Mouse (Mus musculus) adrenal gland, postnatal 25 days (tissue): ENCODE data around the gene Tinagl1. TPM values are rescaled to one million over a fixed set of nuclear protein-coding genes. Genes with fewer than 3 reads are reported as not detected.
A peak's percentile ranks its signal among the peaks of the same experiment; 100 is the strongest.

ENCODE experiments used
- DNase-seq: peaks from one replicate; pipeline ENCODE4 v3.0.0; 2021; ENCODE audit warnings: mixed read lengths
- long read RNA-seq: library from polyadenylated mRNA; stranded (forward); transcript quantifications from one replicate; pipeline ENCODE4 v2.0.0, GENCODE M21; 2021
- total RNA-seq: library from RNA; stranded (reverse); gene quantifications from 2 replicates; pipeline ENCODE4 v1.2.3, GENCODE M21; 2021

Gene Tinagl1
- 77.1 and 111 TPM in 2 replicates for total RNA-seq
- long read RNA-seq, transcript Tinagl1-203 (12 exons, 1,952 nt) = major isoform, 99 of 159 reads
- long read RNA-seq, partial matches to known transcripts = 40 of 159 reads
- long read RNA-seq, other reads (novel, unspliced or antisense) = 17 of 159 reads

DNA sequence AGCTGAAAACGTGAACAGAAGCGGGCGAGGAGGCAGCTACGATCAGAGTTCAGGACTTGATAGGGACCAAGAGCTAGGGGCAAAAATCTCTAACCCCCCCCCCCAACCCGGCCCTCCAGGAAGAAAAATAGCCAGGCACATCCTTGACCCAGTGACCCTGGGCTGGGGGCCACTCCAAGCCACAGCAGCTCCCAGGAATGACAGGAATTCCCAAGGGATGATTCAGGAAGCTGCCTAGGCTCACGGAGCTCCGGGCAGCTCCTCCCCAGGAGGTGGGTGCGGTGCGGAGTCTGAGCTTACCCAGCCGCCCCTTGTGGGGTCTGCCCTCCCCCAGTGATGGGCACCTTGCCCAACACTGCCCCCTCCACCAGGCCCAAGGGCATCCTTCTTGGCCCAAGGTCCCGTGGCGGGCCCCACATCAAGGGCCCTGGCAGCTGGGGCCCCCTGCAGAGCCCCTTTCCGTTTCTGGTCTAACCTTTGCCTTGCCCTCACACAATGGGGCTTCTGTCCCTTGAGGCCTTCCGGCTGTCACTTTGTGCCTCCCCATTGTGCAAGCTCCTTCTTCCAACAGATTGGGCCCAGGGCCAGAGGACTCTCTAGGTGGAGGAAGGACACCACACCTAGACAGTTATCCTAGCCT lies at the start of gene Tinagl1:
Gene Tinagl1 (minus strand): TSS at position 51 of the 640 bp plus-strand sequence.
- peak; percentile 54 for DNase-seq

DNA sequence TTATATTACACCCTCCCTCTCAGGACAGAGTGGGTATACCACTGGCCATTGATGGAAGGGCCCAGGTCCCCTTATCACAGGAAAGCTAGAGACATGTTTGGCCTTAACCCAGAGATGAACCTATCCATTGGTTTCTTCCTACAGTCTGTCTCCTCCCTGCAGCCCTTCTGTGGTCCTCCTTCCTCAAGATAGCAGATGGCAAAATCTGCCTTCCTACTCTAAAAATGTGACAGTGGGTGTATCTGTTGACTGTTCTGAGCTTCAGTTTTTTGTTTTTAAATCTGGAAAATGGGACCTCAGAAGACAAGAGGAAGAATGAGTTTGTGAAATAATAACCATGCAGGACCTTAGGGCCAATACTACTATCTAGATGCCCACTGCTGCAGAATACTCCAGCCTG lies 49.1 kb upstream of the Tinagl1 start:
- DNase-seq = no peak

DNA sequence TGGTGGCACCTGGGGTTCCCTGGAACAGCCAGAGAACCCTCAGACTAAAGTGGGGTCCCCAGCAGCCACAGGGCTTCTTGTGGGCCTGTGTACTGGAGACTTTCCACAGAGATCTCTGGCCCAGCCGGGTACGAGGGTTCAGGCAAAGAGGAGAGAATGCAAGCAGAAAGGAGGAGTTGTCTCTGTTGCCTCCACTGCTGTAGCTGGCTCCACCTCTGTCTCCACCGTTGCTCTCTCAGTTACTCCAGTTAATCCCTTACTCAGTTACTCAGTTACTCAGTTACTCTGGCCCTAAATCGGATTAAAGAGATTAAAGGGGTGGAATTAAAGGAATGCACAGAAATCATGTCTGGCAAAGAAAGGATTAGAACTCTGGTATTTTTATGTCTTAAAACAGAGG lies 47.3 kb upstream of the Tinagl1 start, which contains the start of gene Gm853:
Gene Gm853 (minus strand): TSS at position 223 of the 400 bp plus-strand sequence.
- DNase-seq = no peak

DNA sequence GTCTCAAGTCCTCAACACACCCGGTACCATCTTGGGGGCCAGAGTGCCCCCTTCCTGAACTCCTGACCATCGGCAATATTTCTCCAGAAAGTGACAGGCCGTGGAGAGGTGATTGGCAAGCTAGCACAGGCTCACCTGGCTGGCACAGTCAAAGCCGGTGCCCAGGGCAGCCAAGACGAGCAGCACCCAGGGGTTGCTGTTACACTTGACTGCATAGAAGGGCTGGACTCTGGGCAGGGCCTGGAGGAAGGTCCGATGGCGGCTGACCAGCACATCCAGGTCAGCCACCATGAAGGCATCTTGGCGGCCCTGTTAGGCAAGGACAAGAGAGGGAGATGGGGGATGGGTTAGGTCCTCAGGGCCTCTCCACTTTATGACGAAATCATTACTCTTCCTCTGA lies 45.3 kb upstream of the Tinagl1 start:
- DNase-seq = no peak

DNA sequence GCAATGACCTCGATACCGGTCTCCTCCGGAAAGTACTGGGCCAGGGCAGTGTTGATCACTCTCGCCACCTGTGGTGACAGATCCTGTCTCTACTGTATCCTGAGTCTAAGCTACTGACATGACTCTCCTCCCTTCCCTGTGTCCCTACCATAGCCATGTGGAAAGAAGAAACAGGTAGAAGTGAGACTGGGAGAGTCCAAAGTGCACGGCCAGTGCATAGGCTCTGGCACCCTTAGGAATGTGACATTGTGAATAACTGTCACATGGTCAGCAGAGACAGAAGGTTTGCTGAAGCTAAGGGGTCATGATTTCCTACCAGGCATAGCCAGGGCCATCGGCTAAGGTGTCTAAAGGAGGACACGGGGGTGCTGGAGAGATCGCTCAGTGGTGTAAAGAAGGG lies 40.5 kb upstream of the Tinagl1 start:
- DNase-seq = no peak

DNA sequence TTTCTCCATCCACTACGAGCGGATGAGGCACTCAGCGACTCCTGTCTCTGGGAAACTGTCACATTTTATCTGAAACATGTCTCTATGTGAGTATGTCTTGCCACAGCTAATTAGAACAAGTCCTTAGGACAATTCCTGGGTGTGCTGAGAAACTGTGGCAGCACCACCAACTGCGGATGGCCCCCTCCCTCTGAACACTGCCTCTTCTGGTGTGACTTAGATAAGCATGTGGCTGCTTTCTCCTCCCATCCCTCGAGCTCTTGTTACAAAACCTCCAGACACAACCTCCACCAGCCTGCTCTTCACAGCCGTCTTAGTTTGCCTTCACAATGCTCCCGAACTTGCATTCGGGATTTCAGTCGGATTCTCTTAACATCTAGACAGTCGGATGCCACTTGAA lies 38.9 kb upstream of the Tinagl1 start:
- no peak for DNase-seq

DNA sequence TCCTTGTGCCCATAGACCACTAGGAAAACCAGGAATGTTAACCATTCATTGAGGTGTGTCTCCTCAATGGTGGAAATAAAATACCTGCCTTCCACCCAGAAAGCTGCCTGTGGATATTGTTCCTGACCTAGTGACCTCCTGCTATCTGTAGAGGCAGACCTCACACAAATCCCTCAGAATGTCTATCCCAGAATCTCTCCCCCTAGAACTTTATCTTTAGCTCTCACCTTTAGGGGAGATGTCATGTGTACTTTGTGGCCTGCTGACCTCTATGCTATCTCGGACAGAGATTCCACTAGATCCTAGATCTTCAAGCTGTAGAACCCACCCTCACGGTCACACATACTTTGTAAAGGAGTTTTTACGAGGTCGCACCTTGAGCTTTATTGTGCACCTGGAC lies 38.3 kb upstream of the Tinagl1 start:
- no peak for DNase-seq

DNA sequence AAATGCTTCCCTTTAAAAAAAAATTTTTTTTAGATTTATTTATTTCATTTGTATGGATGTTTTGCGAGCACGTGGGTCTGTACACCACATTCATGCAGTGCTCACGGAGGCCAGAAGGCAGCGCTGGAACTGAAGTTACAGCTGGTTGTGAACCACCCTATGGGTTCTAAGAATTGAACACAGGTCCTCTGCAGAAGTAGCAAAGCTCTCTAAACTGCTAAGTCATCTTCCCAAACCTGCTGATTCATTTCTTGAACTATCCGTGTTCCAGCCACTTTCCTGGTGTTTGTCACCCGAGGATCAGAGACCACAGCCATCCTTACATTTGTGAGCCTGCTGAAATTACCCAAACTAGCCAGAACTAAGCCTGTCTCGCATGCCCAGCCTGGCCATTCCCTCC lies 37.5 kb upstream of the Tinagl1 start:
- DNase-seq = no peak

DNA sequence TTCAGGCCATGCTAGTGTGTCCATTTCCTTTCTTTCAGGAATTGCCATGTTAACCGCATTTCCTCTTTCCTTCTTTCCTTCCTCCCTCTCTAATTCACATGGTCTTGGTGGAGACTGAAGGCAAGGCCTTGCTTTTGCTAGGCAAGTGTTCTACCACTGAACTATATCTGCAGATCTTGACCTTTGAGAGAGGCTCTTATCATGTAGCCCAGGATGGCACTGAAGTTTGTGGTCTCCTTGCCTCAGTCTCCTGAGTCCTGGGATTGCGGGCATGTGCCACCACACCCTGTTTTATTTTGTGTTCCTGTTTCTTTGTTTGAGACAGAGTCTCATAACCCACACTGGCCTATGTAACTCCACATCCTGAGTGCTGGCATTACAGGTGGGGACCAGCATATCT lies 36.9 kb upstream of the Tinagl1 start:
- no peak for DNase-seq

DNA sequence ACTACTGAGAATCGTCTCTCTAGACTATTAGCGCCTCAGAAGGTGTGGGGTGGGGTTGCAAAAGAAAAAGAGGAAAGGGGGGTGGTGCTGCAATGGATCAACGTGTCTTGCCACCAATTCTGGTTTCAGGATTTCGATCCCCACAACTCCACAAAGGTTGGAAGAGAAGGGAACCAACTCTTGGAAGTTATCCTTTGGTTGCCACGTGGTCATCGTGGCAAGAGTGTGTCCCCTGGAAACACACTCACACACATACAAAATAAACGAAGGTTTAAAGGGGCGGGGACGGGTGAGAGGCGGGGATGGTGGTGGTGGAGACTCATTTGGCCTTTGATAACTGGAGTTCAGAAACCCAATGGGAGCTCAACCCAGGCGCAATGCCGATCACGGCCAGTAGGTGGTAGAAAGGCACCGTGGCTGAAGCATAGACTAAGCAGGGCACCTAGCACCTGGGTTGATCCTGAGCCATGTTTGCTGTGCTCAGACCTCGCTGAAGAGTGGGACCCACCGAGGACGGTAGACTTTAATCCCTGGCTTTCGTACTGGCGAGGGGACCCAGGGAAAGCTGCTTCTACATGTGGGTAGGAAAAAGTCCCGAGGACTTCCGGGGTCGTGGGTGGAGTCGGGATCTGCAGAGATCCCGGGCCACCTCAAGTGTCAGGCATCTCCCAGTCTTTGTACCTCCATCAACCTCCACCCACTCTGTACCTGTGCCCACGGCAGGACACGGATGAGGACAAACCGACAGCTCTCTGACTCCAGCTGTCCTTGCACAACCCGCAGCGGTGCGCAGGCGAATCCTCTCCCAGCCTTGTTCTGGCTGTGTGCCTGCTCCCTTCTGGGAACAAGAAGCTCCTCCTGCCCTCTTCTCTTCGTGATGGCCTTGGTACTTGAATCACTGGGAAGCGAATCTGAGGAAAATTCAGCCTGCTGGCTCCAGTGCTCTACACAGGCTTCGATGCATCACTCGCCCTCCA lies 24.1 kb upstream of the Tinagl1 start:
- DNase-seq = peak; percentile 96

DNA sequence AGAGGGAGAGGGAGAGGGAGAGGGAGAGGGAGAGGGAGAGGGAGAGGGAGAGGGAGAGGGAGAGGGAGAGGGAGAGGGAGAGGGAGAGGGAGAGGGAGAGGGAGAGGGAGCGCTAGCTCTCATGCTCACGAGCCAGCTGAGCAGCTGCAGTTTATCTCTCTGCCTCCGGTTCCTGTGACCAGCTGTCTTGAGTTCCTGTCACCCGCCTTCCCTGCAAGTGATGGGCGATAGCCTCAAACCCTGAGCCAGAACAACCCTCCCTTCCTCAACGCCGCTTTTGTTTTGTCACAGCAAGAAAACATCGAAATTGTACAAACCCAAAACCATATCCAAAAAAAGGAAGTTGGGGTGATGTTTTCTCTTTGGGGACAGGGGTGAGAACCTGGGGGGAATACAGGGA lies 21.6 kb upstream of the Tinagl1 start:
- no peak for DNase-seq

DNA sequence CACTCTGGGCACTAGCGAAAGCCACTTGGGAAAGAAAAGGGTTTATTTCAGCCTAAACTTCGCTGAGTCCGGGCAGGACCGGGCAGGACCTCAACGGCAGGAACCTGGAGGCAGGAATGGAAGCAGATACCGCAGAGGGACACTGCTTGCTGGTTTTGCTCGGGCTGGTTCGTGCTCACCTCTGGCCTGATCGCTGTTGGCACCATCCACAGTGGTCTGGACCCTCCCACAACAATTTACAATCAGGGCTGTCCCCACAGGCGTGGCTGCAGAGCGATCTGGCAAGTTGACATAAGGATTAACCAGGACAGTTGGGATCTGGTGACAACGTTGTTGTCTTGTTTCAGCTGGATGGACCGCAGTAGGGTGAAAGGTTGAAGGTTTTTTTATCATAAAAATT lies 21.0 kb upstream of the Tinagl1 start:
- DNase-seq = no peak

DNA sequence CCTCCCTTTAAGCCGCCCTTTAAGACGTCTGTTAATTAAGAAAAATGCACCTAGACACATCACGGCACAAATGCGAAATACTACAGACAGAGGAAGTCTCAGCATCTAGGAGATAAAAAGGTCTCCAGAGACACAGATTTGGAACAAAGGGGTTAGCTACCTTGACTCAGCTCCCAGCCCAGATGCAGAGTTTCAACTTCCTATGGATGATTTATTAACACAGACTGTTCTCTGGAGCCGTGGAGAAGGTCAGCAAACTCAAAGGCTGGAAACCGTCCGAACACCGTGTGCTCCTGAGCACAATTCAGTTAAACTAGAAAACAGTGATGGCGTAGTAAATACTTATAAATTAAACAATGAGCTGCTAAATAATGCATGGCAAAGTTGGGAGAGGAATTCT lies 17.3 kb upstream of the Tinagl1 start:
- DNase-seq = no peak

DNA sequence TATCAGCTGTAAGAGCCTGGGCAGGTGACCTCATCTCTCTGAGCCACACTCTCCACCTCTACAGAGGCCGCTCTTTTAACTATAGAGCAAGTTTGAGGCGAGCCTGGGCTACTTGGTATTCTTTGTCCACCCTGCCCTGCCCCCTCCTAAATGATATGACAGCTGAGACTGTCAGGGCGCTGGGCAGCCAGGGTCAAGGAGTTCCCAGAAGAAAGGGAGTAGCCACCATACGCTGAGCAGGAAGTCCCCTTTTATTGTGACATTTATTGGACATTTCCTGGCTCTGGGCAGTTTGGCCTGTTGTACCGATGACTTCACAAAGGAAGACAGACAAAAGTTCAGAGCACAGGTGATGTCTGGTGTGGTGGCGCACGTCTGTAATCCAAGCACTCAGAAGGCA lies 14.7 kb upstream of the Tinagl1 start:
- no peak for DNase-seq

DNA sequence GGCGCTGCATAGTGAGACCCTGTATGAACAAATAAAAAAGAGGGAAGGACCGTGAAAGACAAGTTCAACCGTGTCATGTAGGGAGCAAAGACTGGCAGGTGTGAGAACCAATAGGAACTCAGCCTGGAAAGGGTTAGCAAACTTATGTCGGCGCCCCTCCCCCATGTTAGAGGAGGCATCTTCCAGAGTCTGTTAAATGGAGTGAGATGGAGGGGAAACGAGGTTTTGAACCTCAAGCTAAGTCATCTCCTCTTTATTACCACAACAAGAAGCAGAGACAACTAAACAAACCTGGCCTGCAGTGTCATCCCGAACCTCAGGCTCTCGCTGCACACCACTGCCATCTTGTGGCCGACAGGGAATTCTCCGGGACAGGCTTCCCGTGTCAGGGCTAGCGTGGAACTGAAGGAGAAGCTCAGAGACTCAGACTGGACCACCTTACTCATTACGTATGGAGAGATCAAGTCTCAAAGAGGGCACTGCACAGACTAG lies 13.9 kb upstream of the Tinagl1 start:
- peak; percentile 87 for DNase-seq

DNA sequence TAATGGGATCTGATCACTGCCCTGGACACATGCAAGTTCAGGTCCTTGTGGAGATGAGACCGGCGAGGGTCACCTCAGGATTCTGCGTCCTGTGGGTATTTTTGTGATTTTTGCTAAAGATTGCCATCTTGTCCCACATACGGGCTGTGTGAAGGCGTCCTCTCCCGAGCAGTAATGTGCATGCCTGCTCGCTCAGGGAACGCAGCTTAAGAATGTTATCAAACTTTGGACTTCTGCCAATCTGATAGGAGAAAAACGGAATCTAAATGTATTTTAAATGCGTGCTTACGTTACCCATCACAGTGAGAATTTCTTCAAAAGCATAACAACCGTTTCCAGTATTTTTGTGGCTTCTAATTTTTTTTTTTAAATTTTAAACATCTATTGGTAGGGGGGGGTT lies 12.0 kb upstream of the Tinagl1 start:
- DNase-seq = no peak

DNA sequence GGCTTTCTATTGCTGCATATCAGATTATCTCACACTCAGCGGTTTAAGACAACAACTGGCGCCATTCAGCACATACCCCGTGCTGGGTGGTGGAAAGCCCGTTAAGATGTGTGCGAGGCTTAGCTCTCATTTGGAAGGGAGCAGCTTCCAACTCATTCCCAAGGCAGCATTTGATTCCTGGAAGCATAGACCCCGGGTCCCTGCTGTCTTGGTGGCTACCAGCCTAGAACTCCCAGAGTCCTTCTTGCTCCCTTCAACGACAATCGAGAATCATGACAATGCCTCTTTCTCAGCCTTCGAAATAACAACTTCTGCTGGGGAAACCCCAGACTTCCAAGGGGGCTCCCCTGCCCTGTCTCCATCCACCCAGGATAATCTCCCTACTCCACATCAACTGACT lies 11.5 kb upstream of the Tinagl1 start:
- DNase-seq = no peak

DNA sequence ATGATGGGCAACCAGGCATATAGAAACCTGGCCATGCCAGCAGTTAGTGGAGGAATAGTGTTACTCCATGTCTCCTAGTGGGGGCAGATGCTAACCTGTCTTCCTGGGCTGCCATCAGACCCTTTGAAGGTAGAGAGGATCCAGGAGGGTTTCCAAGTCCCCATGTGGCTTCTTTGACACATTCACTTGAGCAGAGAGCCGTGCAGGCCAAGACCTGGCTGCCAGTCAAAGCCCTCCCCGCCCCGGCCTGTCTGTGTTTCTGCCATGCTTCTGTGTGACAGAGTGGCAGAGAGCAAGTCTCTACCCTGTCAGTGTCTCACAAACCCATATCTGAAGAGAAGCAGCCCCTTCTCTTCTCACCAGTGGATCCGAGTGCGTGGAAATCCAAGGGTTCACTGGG lies 9.0 kb upstream of the Tinagl1 start:
- no peak for DNase-seq

DNA sequence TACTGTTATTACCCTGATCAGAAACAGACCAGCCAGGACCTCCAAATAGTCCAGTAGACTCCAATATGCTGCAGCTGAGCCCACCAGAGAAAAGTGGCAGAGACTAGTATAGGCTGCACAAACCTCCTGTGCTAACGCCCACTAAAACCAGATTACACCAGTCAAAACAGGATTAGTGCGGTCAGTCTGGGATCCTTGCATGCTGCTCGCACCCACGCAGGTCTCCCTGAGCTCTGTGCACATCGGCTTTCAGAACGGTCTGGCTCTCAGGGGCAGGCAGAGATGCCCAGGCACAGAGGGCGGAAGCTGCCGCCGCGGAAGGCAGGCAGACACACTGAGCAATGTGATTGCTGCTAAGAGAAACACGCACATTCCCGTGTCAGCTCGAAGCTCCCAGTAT lies 8.1 kb upstream of the Tinagl1 start:
- DNase-seq = no peak

DNA sequence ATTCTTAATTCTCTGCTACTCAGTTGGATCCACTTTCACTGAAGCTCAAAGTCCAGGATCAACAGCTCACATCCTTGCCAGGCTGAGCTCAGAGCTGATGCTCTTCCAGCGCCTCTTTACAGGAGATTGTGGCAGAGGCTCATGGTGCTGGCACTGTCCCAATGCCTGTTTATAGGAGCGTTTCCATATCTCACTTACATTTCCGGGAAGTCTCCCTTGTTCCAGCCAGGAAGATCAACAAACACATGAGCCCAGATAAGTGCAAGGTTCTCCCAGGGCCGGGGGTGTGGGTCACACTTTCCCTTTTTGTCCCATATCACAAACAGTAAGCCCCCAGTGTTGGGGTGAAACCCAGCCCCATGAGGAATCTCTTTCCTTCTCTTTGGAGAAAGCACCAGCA lies 7.0 kb upstream of the Tinagl1 start:
- no peak for DNase-seq

DNA sequence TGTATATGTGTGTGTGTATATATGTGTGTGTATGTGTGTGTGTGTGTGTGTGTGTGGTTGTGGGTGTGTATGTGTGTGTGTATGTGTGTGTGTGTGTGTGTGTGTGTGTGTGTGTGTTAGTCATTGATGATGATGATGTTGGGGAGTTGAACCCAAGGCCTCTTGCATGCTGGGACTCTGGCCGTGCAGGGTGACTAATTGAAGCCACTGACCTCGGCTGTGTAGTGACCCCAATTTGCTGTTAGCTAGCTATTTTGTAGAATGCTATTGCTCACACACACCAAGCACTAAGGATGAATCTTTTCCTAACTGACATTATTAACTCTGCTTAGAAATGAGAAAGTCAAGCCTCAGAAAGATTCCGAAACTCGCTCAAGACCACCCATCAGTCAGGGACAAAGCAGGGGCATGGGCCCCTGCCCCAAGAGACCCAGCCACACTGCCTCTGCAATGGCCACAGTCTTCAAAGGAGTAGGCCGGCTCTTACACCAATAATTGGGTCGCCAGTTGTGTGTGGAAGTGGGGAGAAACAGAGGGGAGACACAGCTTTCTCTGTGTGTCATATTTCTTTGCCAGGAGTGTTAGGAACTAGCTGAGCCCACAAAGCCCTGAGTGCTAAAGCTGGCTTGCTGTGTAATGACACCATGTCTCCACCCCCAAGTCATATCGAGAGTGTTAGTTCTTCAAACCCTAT lies 6.1 kb upstream of the Tinagl1 start:
- no peak for DNase-seq

DNA sequence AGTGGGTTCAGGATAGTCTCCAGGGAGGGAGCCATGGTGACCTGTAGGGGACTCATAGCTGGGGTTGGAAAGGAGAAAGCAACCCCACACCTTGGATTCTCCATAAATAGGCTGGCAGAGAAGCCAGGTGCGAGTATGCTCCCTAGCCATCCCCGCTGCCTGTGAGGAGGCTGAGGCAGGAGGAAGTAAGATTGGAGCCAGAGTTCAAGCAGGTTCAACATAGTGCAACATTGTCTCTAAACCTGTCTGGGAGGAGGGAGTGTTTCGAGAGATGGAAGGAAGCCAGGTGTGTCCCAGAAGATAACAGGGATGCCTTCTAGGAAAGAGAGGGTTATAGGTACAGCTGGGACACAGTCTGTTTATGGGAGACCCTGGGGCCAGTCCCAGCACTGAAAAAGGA lies 5.0 kb upstream of the Tinagl1 start:
- no peak for DNase-seq

DNA sequence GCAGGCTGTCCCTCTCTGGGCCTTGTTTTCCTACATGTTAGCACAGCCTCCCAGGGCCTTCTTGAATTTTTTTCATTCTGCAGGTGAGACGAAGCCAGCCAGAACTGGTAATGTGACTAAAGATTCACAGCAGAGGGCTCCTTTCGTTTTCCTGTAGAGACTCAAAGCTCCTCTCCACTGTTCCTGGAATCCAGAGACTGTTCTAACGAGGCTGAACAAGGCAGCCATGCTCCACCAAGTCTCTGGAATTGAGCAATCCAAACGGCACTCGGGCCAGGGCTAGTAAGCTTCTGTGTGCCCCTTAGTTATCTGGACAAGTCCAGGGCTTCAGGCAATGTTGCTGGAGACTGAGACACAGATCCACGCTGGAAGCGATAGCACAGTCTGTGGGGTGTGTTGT lies 2.6 kb upstream of the Tinagl1 start:
- DNase-seq = no peak
